Mouse (Mus musculus) limb, embryonic 12.5 days (tissue): ENCODE results near the gene Prrt2. TPM values are rescaled to one million over a fixed set of nuclear protein-coding genes. Genes with fewer than 3 reads are reported as not detected.

Source experiments
- ATAC-seq: fragments of 200-750 bp; cut with Nextera tagmentation; 2 replicates; pipeline ENCODE4 v1.8.0; 2017; ENCODE audit warnings: low read depth, moderate TSS enrichment; ENCODE audit not compliant: insufficient number of reproducible peaks, insufficient read depth, low FRiP score, low TSS enrichment
- H3K27ac ChIP-seq: fragments of 300-500 bp; sonication (generic); 2 replicates; pipeline ENCODE4 v1.5.1; 2016; ENCODE audit warnings: mild to moderate bottlenecking, moderate library complexity
- H3K27me3 ChIP-seq: fragments of 300-500 bp; sonication (generic); 2 replicates; pipeline ENCODE4 v1.6.1; 2016; ENCODE audit warnings: mild to moderate bottlenecking, moderate library complexity
- H3K36me3 ChIP-seq: fragments of 300-500 bp; sonication (generic); 2 replicates; pipeline ENCODE4 v1.6.1; 2016; ENCODE audit warnings: mild to moderate bottlenecking, moderate library complexity
- H3K4me1 ChIP-seq: fragments of 300-500 bp; sonication (generic); replicated peaks from 2 replicates; pipeline ENCODE4 v1.6.1; 2016
- H3K4me2 ChIP-seq: fragments of 300-500 bp; sonication (generic); 2 replicates; pipeline ENCODE4 v1.6.1; 2016; ENCODE audit warnings: mild to moderate bottlenecking, moderate library complexity
- H3K4me3 ChIP-seq: fragments of 300-500 bp; sonication (generic); replicated peaks from 2 replicates; pipeline ENCODE4 v1.5.1; 2016; ENCODE audit warnings: mild to moderate bottlenecking
- H3K9ac ChIP-seq: fragments of 300-500 bp; sonication (generic); replicated peaks from 2 replicates; pipeline ENCODE4 v1.6.1; 2016; ENCODE audit warnings: mild to moderate bottlenecking, moderate library complexity
- H3K9me3 ChIP-seq: fragments of 300-500 bp; sonication (generic); 2 replicates; pipeline ENCODE4 v1.6.1; 2016; ENCODE audit warnings: mild to moderate bottlenecking, moderate library complexity
- WGBS: fragments of 180-500 bp; shearing (Covaris S2); methylation state at CpG from one replicate; pipeline ENCODE4 v1.1.7; 2016; 5-methylcytosine and 5-hydroxymethylcytosine counted together
- polyA plus RNA-seq: library from polyadenylated mRNA; unstranded; fragments of >200 nt; fragmentation: Nextera tagmentation; extraction: Ambion mirVana; gene quantifications from 2 replicates; pipeline ENCODE4 v1.2.1, GENCODE M21; 2016

Gene Prrt2
- polyA plus RNA-seq, 1 experiment from 2014 or later = 3.1 TPM

GRCm38 (mm10) chr7:126996449-126996848 lies 24.6 kb downstream of the Prrt2 start:
- Histone ChIP-seq H3K36me3 (no peaks in the 10 kb centered on the region), H3K9ac (no peak overlapping the region), H3K27me3 (no peaks in the 10 kb centered on the region), H3K4me3 (no peak overlapping the region), H3K27ac (no peak overlapping the region), H3K9me3 (no peaks in the 10 kb centered on the region), H3K4me1 (no peaks in the 10 kb centered on the region), H3K4me2 (no peak overlapping the region)
- no peak for ATAC-seq
- 90% methylated on average over 4 of the region's 4 CpGs for WGBS

GRCm38 (mm10) chr7:126988816-126989215 lies 32.2 kb downstream of the Prrt2 start:
- no peaks in the 10 kb centered on the region for H3K9me3 ChIP-seq
- H3K4me3 ChIP-seq = no peak overlapping the region
- no peak overlapping the region for H3K27ac ChIP-seq
- H3K4me2 ChIP-seq = no peak overlapping the region
- no peaks in the 10 kb centered on the region for H3K27me3 ChIP-seq
- WGBS = 76% methylated on average over 8 of the region's 8 CpGs
- no peak for ATAC-seq
- H3K9ac ChIP-seq = no peak overlapping the region; the same call in 1 of the 2 replicates
- no peaks in the 10 kb centered on the region for H3K36me3 ChIP-seq
- 0 out of 2 replicates have a peak, but pooled peaks cover 4% of the 10 kb centered on the region for H3K4me1 ChIP-seq

DNA sequence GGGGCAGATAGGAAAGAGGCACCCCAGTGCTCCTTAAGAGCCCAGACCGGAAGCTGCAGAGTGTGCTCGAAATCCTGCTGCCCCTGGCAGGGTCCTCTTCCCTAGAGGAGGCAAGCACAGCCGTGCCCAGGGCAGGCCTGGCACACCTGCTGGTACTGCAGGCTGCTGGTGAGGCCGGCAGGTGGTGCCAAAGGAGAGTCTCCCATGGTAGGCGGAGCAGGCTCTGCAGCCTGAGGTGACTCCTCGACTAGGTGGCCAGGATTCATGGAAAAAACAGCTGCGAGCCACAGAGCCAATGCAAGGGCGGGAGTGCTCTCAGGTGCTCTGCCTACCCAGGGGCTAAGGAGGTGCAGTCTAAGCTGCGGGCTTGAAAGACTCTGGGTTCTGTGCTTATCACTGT lies 34.7 kb downstream of the Prrt2 start:
- Histone ChIP-seq H3K36me3 (peaks cover 2% of the 10 kb centered on the region; the same call in 1 of the 2 replicates), H3K9me3 (no peaks in the 10 kb centered on the region), H3K9ac (no peak overlapping the region), H3K27ac (no peak overlapping the region), H3K4me3 (no peak overlapping the region), H3K4me1 (0 out of 2 replicates have a peak, but pooled peaks cover 4% of the 10 kb centered on the region), H3K27me3 (no peaks in the 10 kb centered on the region), H3K4me2 (no peak overlapping the region)
- no peak for ATAC-seq
- WGBS = 42% methylated on average over 9 of the region's 9 CpGs

DNA sequence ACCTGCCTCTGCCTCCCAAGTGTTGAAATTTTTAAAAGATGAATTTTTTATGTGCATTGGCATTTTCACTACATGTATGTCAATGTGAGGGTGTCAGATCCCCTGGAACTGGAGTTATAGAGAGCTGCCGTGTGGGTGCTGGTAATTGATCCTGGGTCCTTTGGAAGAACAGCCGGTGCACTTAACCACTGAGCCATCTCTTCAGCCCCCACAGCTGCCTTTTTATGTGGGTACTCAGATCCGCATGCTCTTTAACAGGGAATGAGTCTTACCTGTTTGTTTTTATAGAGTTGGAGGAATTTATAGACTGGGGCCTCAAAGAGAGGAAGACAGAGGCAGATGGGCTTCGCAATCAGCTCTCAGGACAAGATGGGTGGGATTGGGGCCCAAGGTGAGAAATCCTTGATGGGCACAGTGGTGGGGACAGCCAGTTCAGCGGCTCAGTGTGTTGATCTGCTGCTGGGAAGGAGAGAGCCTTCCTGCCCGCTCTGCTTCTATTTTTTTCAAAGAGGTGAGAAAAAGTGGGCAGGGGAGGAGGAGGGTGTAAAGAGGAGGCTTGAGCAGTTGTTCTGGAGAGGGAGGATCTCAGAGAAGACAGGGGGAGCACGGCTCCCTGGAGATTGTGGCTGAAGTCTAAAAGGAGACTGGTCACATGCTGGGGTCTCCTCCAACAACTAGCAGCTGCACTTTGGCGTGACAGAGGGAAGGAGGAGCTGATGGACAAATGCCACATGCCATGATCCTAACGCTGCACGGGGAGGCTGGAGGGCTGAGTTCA lies 36.2 kb downstream of the Prrt2 start:
- H3K4me3 ChIP-seq = no peak overlapping the region
- WGBS = 33% methylated on average over 10 of the region's 10 CpGs
- peaks cover 15% of the 10 kb centered on the region for H3K36me3 ChIP-seq
- no peak for ATAC-seq
- H3K27ac ChIP-seq = no peak overlapping the region
- no peaks in the 10 kb centered on the region for H3K27me3 ChIP-seq
- H3K4me1 ChIP-seq = 0 out of 2 replicates have a peak, but pooled peaks cover 4% of the 10 kb centered on the region
- H3K4me2 ChIP-seq = no peak overlapping the region
- H3K9ac ChIP-seq = no peak overlapping the region
- H3K9me3 ChIP-seq = no peaks in the 10 kb centered on the region

- Histone ChIP-seq H3K36me3 (peaks cover 32% of the 10 kb centered on the region), H3K27me3 (no peaks in the 10 kb centered on the region), H3K9ac (no peak overlapping the region), H3K27ac (no peak overlapping the region), H3K4me2 (no peak overlapping the region), H3K9me3 (no peaks in the 10 kb centered on the region), H3K4me3 (no peak overlapping the region), H3K4me1 (0 out of 2 replicates have a peak, but pooled peaks cover 4% of the 10 kb centered on the region)
- no peak for ATAC-seq
- WGBS = 80% methylated on average over 7 of the region's 7 CpGs
These were observed 37.9 kb downstream of the Prrt2 start for GRCm38 (mm10) chr7:126983113-126983512.

DNA sequence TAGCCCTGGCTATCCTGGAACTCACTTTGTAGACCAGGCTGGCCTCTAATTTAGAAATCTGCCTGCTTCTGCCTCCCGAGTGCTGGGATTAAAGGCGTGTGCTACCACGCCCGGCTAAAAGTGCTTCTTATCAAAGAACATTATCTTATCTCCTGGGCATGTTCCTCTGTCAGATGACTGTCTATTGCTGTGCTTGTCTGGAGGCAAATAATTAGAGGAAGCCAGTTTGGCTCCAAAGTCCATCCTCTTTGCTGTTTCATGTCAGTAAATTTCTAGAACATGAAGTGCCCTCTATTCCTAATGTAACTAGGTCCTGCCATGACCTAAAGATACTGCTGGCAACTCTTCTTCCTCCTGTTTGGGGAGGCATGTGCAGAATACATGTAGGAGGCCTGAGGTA lies 39.0 kb downstream of the Prrt2 start:
- H3K9me3 ChIP-seq = no peaks in the 10 kb centered on the region
- WGBS = 91% methylated on average over 4 of the region's 4 CpGs
- no peak overlapping the region for H3K27ac ChIP-seq
- H3K4me2 ChIP-seq = no peak overlapping the region
- ATAC-seq = no peak
- H3K4me1 ChIP-seq = peaks cover 8% of the 10 kb centered on the region; the same call in 1 of the 2 replicates
- no peak overlapping the region for H3K9ac ChIP-seq
- H3K36me3 ChIP-seq = peaks cover 37% of the 10 kb centered on the region
- no peak overlapping the region for H3K4me3 ChIP-seq
- no peaks in the 10 kb centered on the region for H3K27me3 ChIP-seq

GRCm38 (mm10) chr7:126981601-126982000 lies 39.4 kb downstream of the Prrt2 start:
- no peak for ATAC-seq
- Histone ChIP-seq H3K27ac (no peak overlapping the region), H3K9ac (no peak overlapping the region), H3K4me3 (no peak overlapping the region), H3K27me3 (no peaks in the 10 kb centered on the region), H3K9me3 (no peaks in the 10 kb centered on the region), H3K4me1 (peaks cover 11% of the 10 kb centered on the region; the same call in 1 of the 2 replicates), H3K4me2 (no peak overlapping the region), H3K36me3 (peaks cover 37% of the 10 kb centered on the region)
- WGBS = 82% methylated on average over 2 of the region's 2 CpGs

DNA sequence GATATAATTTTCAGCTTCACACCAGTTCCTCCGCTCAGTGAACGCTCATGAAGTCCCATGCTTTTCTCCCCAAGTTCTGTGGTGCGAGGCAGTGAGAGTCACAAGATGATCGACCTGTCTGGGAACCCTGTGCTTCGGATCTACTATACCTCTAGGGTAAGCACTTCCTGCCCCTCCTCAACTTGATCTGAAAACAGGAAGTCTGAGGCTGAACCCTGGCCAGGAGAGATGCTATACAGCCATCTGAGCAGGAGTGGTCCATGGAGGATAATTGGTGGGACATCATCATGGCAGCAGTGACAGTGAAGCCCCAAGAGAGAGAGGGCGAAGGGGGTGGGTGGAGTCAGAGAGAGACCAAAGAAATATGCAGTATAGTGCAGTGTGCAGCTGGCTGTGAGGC lies 42.2 kb downstream of the Prrt2 start:
- no peak overlapping the region for H3K27ac ChIP-seq
- H3K4me3 ChIP-seq = no peak overlapping the region
- peaks cover 9% of the 10 kb centered on the region; the same call in 1 of the 2 replicates for H3K4me1 ChIP-seq
- no peaks in the 10 kb centered on the region for H3K9me3 ChIP-seq
- peaks cover 37% of the 10 kb centered on the region for H3K36me3 ChIP-seq
- no peak overlapping the region for H3K9ac ChIP-seq
- 95% methylated on average over 6 of the region's 6 CpGs for WGBS
- no peak overlapping the region for H3K4me2 ChIP-seq
- ATAC-seq = no peak
- no peaks in the 10 kb centered on the region for H3K27me3 ChIP-seq

- Histone ChIP-seq H3K27ac (peak overlapping the region; percentile 89), H3K36me3 (peaks cover 37% of the 10 kb centered on the region), H3K4me2 (peak overlapping the region; percentile 91), H3K9ac (peak overlapping the region; percentile 96), H3K27me3 (no peaks in the 10 kb centered on the region), H3K9me3 (no peaks in the 10 kb centered on the region), H3K4me3 (peak overlapping the region; percentile 100), H3K4me1 (peaks cover 9% of the 10 kb centered on the region; the same call in 1 of the 2 replicates)
- WGBS = 28% methylated on average over 14 of the region's 14 CpGs
- peak; percentile 2; the same call in 1 of the 2 replicates for ATAC-seq
These were observed 44.0 kb downstream of the Prrt2 start for GRCm38 (mm10) chr7:126976878-126977459.

- H3K4me3 ChIP-seq = peak within 1 kb of the TSS; percentile 100
These were observed 44.8 kb downstream of the Prrt2 start, which contains the start of gene Cdiptos for GRCm38 (mm10) chr7:126975950-126976866. Gene Cdiptos, minus strand, starts transcription at chr7:126976098.

DNA sequence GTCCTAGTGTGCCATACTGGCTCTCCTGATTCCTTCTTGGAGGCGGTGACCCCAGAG lies 45.3 kb downstream of the Prrt2 start, which contains the start of gene Cdipt:
Gene Cdipt, plus strand, starts transcription at position 22 of the 57 bp plus-strand sequence.
- 0% methylated on average over 1 of the region's 1 CpGs for WGBS
- H3K4me2 ChIP-seq = peak within 1 kb of the TSS; percentile 91
- no peak; the same call in 1 of the 2 replicates for ATAC-seq
- H3K36me3 ChIP-seq = peaks cover 30% of the 10 kb centered on the region
- peak within 1 kb of the TSS; percentile 96 for H3K9ac ChIP-seq
- H3K4me3 ChIP-seq = peak within 1 kb of the TSS; percentile 100
- H3K27ac ChIP-seq = peak within 1 kb of the TSS; percentile 89
- no peaks in the 10 kb centered on the region for H3K27me3 ChIP-seq
- no peaks in the 10 kb centered on the region for H3K9me3 ChIP-seq
- H3K4me1 ChIP-seq = peaks cover 9% of the 10 kb centered on the region; the same call in 1 of the 2 replicates

More at GRCm38 (mm10) chr7:126975950-126976866, 44.8 kb downstream of the Prrt2 start, which contains the start of gene Cdiptos:
- H3K27me3 ChIP-seq = no peaks in the 10 kb centered on the region
- peak within 1 kb of the TSS; percentile 89 for H3K27ac ChIP-seq
- peaks cover 34% of the 10 kb centered on the region for H3K36me3 ChIP-seq
- H3K4me1 ChIP-seq = peaks cover 9% of the 10 kb centered on the region; the same call in 1 of the 2 replicates
- peak; percentile 93 for ATAC-seq
- under 1% methylated on average over 55 of the region's 55 CpGs for WGBS
- H3K4me2 ChIP-seq = peak within 1 kb of the TSS; percentile 91
- H3K9me3 ChIP-seq = no peaks in the 10 kb centered on the region
- H3K9ac ChIP-seq = peak within 1 kb of the TSS; percentile 96
